Mouse (Mus musculus): Measurements from ENCODE around the gene Plcb1. TPM values are rescaled to one million over a fixed set of nuclear protein-coding genes. Genes with fewer than 3 reads are reported as not detected.

Plcb1 gene
- 10.9 and 11.9 TPM in 2 replicates for polyA plus RNA-seq (2015; fragmentation: Nextera tagmentation; extraction: Ambion mirVana)

DNA sequence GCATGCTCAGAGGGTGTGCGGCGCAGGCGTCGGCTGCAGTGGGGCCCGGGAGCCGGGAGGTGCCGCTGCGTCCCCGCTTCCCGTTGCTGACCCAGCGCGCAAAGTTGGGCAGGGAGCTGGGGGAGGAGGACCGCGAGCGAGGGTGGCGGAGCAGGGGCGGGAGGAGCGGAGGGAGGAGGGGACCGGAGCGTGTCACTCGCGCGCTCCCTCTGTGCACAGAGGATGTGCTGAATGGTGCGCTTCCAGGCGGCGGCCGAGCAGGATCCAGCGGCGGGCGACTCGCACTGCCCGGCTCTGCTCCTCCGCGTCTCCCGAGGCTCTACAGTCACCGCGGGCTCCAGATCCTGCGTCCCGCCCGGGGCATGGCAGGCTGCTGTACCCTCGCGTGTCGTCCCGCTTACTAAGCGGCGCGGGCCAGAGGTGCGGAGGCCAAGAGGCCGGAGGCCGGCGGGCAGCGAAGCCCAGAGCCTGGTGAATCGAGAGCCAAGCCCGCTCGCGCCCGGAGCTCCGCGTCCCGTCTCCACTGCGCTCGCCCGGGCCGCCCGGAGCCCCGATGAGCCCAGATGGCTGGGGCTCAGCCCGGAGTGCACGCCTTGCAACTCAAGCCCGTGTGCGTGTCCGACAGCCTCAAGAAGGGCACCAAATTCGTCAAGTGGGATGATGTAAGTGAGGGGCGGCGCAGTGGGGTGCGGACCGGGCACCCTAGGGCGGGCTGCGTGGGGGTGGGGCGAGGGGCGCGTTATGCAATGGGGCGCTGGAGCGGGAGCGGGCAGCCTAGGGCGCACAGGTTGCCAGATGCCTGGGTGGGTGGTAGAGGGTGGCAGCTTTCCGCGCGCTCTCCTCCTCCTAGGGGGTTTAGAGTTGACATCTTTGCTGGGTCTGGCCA is at the start of gene Plcb1:
Gene Plcb1, plus strand, starts transcription at position 98 of the 886 bp plus-strand sequence.
- peak within 1 kb of the TSS; percentile 78 for H3K4me3 ChIP-seq (replicated peaks)
- no peaks in the 10 kb centered on the region for H3K27me3 ChIP-seq (replicated peaks)
- peak; percentile 98 for ATAC-seq
- H3K9me3 ChIP-seq, result no peaks in the 10 kb centered on the region
- H3K4me2 ChIP-seq (replicated peaks), result peak within 1 kb of the TSS; percentile 94
- 0 out of 2 replicates have a peak, but pooled peaks cover 2% of the 10 kb centered on the region for H3K4me1 ChIP-seq (replicated peaks)
- no peaks in the 10 kb centered on the region for H3K36me3 ChIP-seq
- under 1% methylated on average over 71 of the region's 88 CpGs for WGBS
- peak within 1 kb of the TSS; percentile 78 for H3K9ac ChIP-seq
- H3K27ac ChIP-seq, result peak within 1 kb of the TSS; percentile 25; the same call in 1 of the 2 replicates

- H3K36me3 ChIP-seq, result no peaks in the 10 kb centered on the region
- H3K27me3 ChIP-seq (replicated peaks), result no peaks in the 10 kb centered on the region
- no peaks in the 10 kb centered on the region for H3K9me3 ChIP-seq
- H3K4me3 ChIP-seq (replicated peaks), result no peak overlapping the region
- no peak overlapping the region for H3K9ac ChIP-seq
- H3K4me2 ChIP-seq (replicated peaks), result no peak overlapping the region
- no peak overlapping the region for H3K27ac ChIP-seq
- H3K4me1 ChIP-seq (replicated peaks), result no peaks in the 10 kb centered on the region
- ATAC-seq, result no peak
These were observed 30.3 kb upstream of the Plcb1 start for GRCm38 (mm10) chr2:134755537-134755936.

DNA sequence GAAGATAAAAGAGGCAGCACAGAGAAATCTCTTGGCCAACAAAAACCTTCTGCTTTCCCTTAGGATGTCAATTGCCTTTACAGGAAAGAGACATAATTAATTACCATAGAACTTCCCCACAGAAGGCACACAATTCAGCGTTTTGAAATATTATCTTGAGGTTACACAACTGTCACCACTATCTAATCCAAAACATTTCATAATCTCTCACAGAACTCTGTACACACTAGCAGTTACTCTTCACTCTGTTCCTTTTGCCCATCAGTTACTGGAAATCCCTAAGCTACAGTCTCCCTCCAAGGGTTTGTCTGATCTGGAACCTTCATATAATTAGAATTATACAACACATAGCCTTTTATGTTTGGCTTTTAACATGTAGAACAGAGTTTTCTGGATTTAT is 29.8 kb upstream of the Plcb1 start:
- Histone ChIP-seq H3K9me3 (no peaks in the 10 kb centered on the region), H3K27me3 (replicated peaks) (no peaks in the 10 kb centered on the region), H3K4me3 (replicated peaks) (no peak overlapping the region), H3K36me3 (no peaks in the 10 kb centered on the region), H3K4me2 (replicated peaks) (no peak overlapping the region), H3K9ac (no peak overlapping the region), H3K4me1 (replicated peaks) (no peaks in the 10 kb centered on the region), H3K27ac (no peak overlapping the region)
- ATAC-seq, result no peak
- WGBS, result 55% methylated on average over 1 of the region's 1 CpGs

GRCm38 (mm10) chr2:134761029-134761428 is 24.8 kb upstream of the Plcb1 start:
- 81% methylated on average over 1 of the region's 1 CpGs for WGBS

DNA sequence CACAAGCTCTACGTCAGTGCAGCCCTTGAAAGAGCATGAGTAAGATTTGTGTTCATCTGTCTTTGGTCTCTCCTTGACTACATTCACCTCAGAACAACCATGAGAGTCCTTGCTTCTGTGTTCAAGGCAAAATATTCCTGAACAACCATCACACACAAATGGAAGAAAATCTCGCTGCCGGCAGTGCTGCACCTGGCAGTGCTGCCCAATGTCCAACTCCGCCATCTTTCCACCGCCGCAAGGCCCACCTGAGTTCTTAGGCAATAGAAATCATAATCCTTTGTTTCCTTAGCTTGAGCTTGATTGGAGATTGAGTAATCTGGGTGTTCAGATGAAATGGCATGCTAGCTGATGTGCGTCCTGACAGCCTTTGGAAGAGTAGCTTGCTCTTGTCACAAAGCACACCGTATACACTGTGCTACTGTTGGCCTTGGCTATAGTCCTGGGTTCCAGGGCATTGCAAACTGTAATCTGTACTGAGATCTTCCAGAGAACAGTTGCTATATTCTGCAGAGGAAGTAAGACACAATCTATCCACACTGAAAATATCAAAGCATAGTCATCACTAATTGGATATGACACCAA is 22.4 kb upstream of the Plcb1 start:
- Histone ChIP-seq H3K9me3 (no peaks in the 10 kb centered on the region), H3K9ac (no peak overlapping the region), H3K27me3 (replicated peaks) (no peaks in the 10 kb centered on the region), H3K4me1 (replicated peaks) (no peaks in the 10 kb centered on the region), H3K4me2 (replicated peaks) (no peak overlapping the region), H3K36me3 (no peaks in the 10 kb centered on the region), H3K27ac (no peak overlapping the region), H3K4me3 (replicated peaks) (no peak overlapping the region)
- WGBS, result 94% methylated on average over 8 of the region's 8 CpGs
- ATAC-seq, result no peak

More at GRCm38 (mm10) chr2:134761029-134761428, 24.8 kb upstream of the Plcb1 start:
- no peak overlapping the region for H3K4me3 ChIP-seq (replicated peaks)
- no peaks in the 10 kb centered on the region for H3K4me1 ChIP-seq (replicated peaks)
- H3K9me3 ChIP-seq, result no peaks in the 10 kb centered on the region
- no peak overlapping the region for H3K27ac ChIP-seq
- no peaks in the 10 kb centered on the region for H3K36me3 ChIP-seq
- no peak overlapping the region for H3K9ac ChIP-seq
- no peak for ATAC-seq
- H3K4me2 ChIP-seq (replicated peaks), result no peak overlapping the region
- no peaks in the 10 kb centered on the region for H3K27me3 ChIP-seq (replicated peaks)

DNA sequence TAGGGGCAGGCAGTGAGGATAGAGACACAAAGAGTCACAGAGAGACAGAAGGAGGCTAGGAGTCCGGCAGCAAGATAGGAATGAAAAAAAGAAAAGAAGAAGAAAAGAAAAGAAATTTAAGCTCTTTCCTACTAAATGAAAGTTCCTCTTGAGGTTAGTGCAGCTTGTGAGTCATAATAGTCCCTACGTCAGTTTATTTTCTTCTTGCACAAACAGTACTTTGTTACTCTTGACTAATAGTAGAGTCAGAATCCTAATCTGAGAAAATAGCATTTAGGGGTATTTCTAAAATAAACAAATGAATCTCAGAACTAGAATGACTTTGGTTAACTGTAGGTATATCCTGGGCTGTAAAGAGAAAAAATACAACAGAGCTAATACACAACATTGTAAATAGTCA is 21.4 kb upstream of the Plcb1 start:
- H3K9ac ChIP-seq, result no peak overlapping the region
- no peaks in the 10 kb centered on the region for H3K27me3 ChIP-seq (replicated peaks)
- 85% methylated on average over 2 of the region's 2 CpGs for WGBS

GRCm38 (mm10) chr2:134779826-134780225 is 6.0 kb upstream of the Plcb1 start:
- ATAC-seq, result no peak
- Histone ChIP-seq H3K9ac (no peak overlapping the region), H3K9me3 (no peaks in the 10 kb centered on the region), H3K36me3 (no peaks in the 10 kb centered on the region), H3K4me2 (replicated peaks) (no peak overlapping the region), H3K27me3 (replicated peaks) (no peaks in the 10 kb centered on the region), H3K4me3 (replicated peaks) (no peak overlapping the region), H3K4me1 (replicated peaks) (no peaks in the 10 kb centered on the region), H3K27ac (no peak overlapping the region)
- WGBS, result 69% methylated on average over 5 of the region's 5 CpGs

More for the DNA sequence above, 21.4 kb upstream of the Plcb1 start:
- Histone ChIP-seq H3K9me3 (no peaks in the 10 kb centered on the region), H3K4me3 (replicated peaks) (no peak overlapping the region), H3K36me3 (no peaks in the 10 kb centered on the region), H3K4me1 (replicated peaks) (no peaks in the 10 kb centered on the region), H3K27ac (no peak overlapping the region), H3K4me2 (replicated peaks) (no peak overlapping the region)
- ATAC-seq, result no peak

DNA sequence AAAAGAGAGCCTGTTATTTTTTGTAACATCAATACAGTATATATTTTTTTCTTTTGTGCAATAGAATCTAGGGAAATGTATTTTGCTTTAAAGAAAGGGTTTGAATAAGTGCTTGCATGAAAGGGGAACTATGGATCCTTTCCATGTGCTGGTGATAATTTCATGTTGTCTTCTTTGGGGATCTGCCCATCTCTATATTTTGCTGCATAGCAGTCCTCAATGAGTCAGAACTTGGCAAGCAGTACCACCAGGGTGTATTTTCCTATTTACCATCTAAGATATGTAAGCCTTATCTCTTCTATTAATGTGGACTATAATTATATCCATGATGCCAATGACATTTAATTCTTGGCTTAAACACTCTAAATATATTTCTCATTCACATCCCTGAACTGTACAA is 5.6 kb upstream of the Plcb1 start:
- H3K27me3 ChIP-seq (replicated peaks), result no peaks in the 10 kb centered on the region
- no peak overlapping the region for H3K9ac ChIP-seq
- no peak overlapping the region for H3K4me2 ChIP-seq (replicated peaks)

GRCm38 (mm10) chr2:134786856-134787250 is 986 bp downstream of the Plcb1 start:
- no peaks in the 10 kb centered on the region for H3K9me3 ChIP-seq
- 6% methylated on average over 6 of the region's 6 CpGs for WGBS
- no peak overlapping the region for H3K27ac ChIP-seq
- H3K4me3 ChIP-seq (replicated peaks), result peak overlapping the region; percentile 78
- 0 out of 2 replicates have a peak, but pooled peaks cover 2% of the 10 kb centered on the region for H3K4me1 ChIP-seq (replicated peaks)
- peak overlapping the region; percentile 94 for H3K4me2 ChIP-seq (replicated peaks)
- peak; percentile 9; the same call in 1 of the 2 replicates for ATAC-seq
- no peaks in the 10 kb centered on the region for H3K27me3 ChIP-seq (replicated peaks)
- H3K36me3 ChIP-seq, result no peaks in the 10 kb centered on the region
- H3K9ac ChIP-seq, result peak overlapping the region; percentile 78; the same call in 1 of the 2 replicates

More for the DNA sequence above, 5.6 kb upstream of the Plcb1 start:
- Histone ChIP-seq H3K4me3 (replicated peaks) (no peak overlapping the region), H3K4me1 (replicated peaks) (no peaks in the 10 kb centered on the region), H3K36me3 (no peaks in the 10 kb centered on the region), H3K9me3 (no peaks in the 10 kb centered on the region), H3K27ac (no peak overlapping the region)
- ATAC-seq, result no peak

DNA sequence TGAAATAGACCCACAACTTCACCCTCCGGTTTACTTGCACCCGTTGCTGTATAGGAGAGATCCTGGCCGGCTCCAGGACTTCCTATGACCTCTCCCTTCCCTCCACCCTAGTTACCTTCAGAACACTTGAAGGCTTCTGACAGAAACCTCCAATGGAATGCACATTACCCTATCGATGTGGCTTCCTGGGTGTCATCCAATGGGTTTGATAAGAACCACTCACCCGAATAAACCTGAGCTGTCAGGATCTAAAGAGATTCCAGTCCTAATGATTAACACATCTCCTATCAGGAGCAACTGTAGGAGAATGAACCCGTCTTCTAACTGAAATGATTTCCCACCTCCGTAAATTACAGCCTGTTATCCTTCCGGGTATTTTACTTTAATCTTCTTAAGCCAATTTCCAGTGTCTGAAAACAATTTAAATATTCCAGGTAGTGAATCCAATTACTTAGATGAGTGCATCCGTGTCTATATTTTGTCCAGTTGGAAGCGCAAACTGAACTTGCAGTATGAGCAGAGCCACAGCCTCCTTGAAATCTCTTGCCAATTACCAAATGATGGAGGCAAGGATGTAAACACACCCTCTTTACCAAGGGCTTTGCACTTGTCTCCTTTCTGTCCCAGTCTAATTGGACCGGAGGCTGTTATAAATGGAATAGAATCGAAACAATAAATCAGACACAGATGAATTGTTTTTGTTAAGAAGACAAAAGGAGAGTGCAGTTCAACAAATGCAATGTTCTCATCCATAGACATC is 1.6 kb downstream of the Plcb1 start:
- Histone ChIP-seq H3K4me1 (replicated peaks) (0 out of 2 replicates have a peak, but pooled peaks cover 2% of the 10 kb centered on the region), H3K36me3 (no peaks in the 10 kb centered on the region), H3K27me3 (replicated peaks) (no peaks in the 10 kb centered on the region), H3K9ac (no peak overlapping the region), H3K4me2 (replicated peaks) (peak overlapping the region; percentile 94), H3K9me3 (no peaks in the 10 kb centered on the region), H3K4me3 (replicated peaks) (peak overlapping the region; percentile 78), H3K27ac (no peak overlapping the region)
- WGBS, result 58% methylated on average over 12 of the region's 12 CpGs
- no peak for ATAC-seq

- Histone ChIP-seq H3K4me2 (replicated peaks) (no peak overlapping the region), H3K27me3 (replicated peaks) (no peaks in the 10 kb centered on the region), H3K9me3 (no peaks in the 10 kb centered on the region), H3K4me1 (replicated peaks) (no peaks in the 10 kb centered on the region), H3K27ac (no peak overlapping the region), H3K9ac (no peak overlapping the region), H3K4me3 (replicated peaks) (no peak overlapping the region), H3K36me3 (no peaks in the 10 kb centered on the region)
- no peak for ATAC-seq
- WGBS, result 55% methylated on average over 7 of the region's 7 CpGs
These were observed 7.1 kb downstream of the Plcb1 start for GRCm38 (mm10) chr2:134792926-134793325.

GRCm38 (mm10) chr2:134800226-134800625 is 14.4 kb downstream of the Plcb1 start:
- Histone ChIP-seq H3K27ac (no peak overlapping the region), H3K9me3 (no peaks in the 10 kb centered on the region), H3K4me2 (replicated peaks) (no peak overlapping the region), H3K4me3 (replicated peaks) (no peak overlapping the region), H3K9ac (no peak overlapping the region), H3K27me3 (replicated peaks) (no peaks in the 10 kb centered on the region), H3K36me3 (no peaks in the 10 kb centered on the region), H3K4me1 (replicated peaks) (no peaks in the 10 kb centered on the region)
- no peak for ATAC-seq
- WGBS, result 39% methylated on average over 1 of the region's 1 CpGs

Data from intestine, embryonic 15.5 days (tissue).